Mouse (Mus musculus) stomach, embryonic 16.5 days (tissue): ENCODE results near the gene Siglec1. TPM values are rescaled to one million over a fixed set of nuclear protein-coding genes. Genes with fewer than 3 reads are reported as not detected.
"Not testable (repeated sequence)": the region's sequence is repeated elsewhere in the genome, so short reads cannot be mapped to it uniquely, and the experiment has no call there.

Experiments used
- ATAC-seq: fragments of 200-750 bp; cut with Nextera tagmentation; 2 replicates; pipeline ENCODE4 v1.8.0; 2017; ENCODE audit warnings: moderate number of reproducible peaks, moderate TSS enrichment; ENCODE audit not compliant: insufficient read depth, low FRiP score
- H3K27ac ChIP-seq: fragments of 300-500 bp; sonication (generic); 2 replicates; pipeline ENCODE4 v1.5.1; 2014; ENCODE audit warnings: low read length
- H3K27me3 ChIP-seq: fragments of 300-500 bp; sonication (generic); 2 replicates; pipeline ENCODE4 v1.6.1; 2014; ENCODE audit warnings: low read length, control low read depth, mixed read lengths; ENCODE audit not compliant: control insufficient read depth, insufficient read depth
- H3K36me3 ChIP-seq: fragments of 300-500 bp; sonication (generic); 2 replicates; pipeline ENCODE4 v1.6.1; 2014; ENCODE audit warnings: low read length; ENCODE audit not compliant: control insufficient read depth, insufficient read depth
- H3K4me1 ChIP-seq: fragments of 300-500 bp; sonication (generic); 2 replicates; pipeline ENCODE4 v1.6.1; 2014; ENCODE audit warnings: low read length, control low read depth, mixed read lengths; ENCODE audit not compliant: control insufficient read depth, insufficient read depth
- H3K4me2 ChIP-seq: fragments of 300-500 bp; sonication (generic); 2 replicates; pipeline ENCODE4 v1.6.1; 2014; ENCODE audit warnings: low read depth, low read length, mixed read lengths
- H3K4me3 ChIP-seq: fragments of 300-500 bp; sonication (generic); replicated peaks from 2 replicates; pipeline ENCODE4 v1.5.1; 2014; ENCODE audit warnings: mild to moderate bottlenecking, low read length
- H3K9ac ChIP-seq: fragments of 300-500 bp; sonication (generic); 2 replicates; pipeline ENCODE4 v1.6.1; 2014; ENCODE audit warnings: low read length
- H3K9me3 ChIP-seq: fragments of 300-500 bp; sonication (generic); replicated peaks from 2 replicates; pipeline ENCODE4 v1.6.1; 2016; ENCODE audit warnings: low read length, control low read depth; ENCODE audit not compliant: control insufficient read depth
- WGBS: fragments of 180-500 bp; shearing (Covaris S2); extraction: QIAGEN DNeasy Blood & Tissue Kit; methylation state at CpG from one replicate; pipeline ENCODE4 v1.1.7; 2014; 5-methylcytosine and 5-hydroxymethylcytosine counted together
- polyA plus RNA-seq: library from polyadenylated mRNA; unstranded; fragments of >200 nt; fragmentation: Nextera tagmentation; extraction: Ambion mirVana; gene quantifications from 2 replicates; pipeline ENCODE4 v1.2.1, GENCODE M21; 2015

The Siglec1 gene
- polyA plus RNA-seq, 1 experiment from 2014 or later: 0.44 TPM

GRCm38 (mm10) chr2:131105061-131105460 lies 18.5 kb upstream of the Siglec1 start:
- H3K36me3 ChIP-seq, H3K27ac ChIP-seq, H3K4me1 ChIP-seq, ATAC-seq, H3K4me3 ChIP-seq, H3K27me3 ChIP-seq, H3K4me2 ChIP-seq, H3K9me3 ChIP-seq, H3K9ac ChIP-seq: not testable (repeated sequence)
- WGBS: 66% methylated on average over 4 of the region's 4 CpGs

- 79% methylated on average over 4 of the region's 4 CpGs for WGBS
- H3K4me1 ChIP-seq: no peaks in the 10 kb centered on the region
- no peak overlapping the region for H3K27ac ChIP-seq
- H3K4me3 ChIP-seq: no peak overlapping the region
- no peaks in the 10 kb centered on the region for H3K27me3 ChIP-seq
- no peaks in the 10 kb centered on the region for H3K36me3 ChIP-seq
- ATAC-seq: peak; percentile 64; the same call in 1 of the 2 replicates
- H3K9me3 ChIP-seq: no peaks in the 10 kb centered on the region
- no peak overlapping the region for H3K4me2 ChIP-seq
- no peak overlapping the region for H3K9ac ChIP-seq
These were observed 17.5 kb upstream of the Siglec1 start for GRCm38 (mm10) chr2:131104021-131104420.

- ATAC-seq: no peak
- Histone ChIP-seq H3K4me1 (no peaks in the 10 kb centered on the region; the same call in none of the 2 replicates), H3K27me3 (no peaks in the 10 kb centered on the region), H3K9me3 (no peaks in the 10 kb centered on the region), H3K36me3 (no peaks in the 10 kb centered on the region), H3K9ac (no peak overlapping the region), H3K27ac (no peak overlapping the region), H3K4me3 (no peak overlapping the region), H3K4me2 (no peak overlapping the region)
- 52% methylated on average over 3 of the region's 3 CpGs for WGBS
These were observed 15.0 kb upstream of the Siglec1 start for GRCm38 (mm10) chr2:131101530-131101929.

- Histone ChIP-seq H3K4me3 (no peak overlapping the region), H3K36me3 (no peaks in the 10 kb centered on the region), H3K9me3 (no peaks in the 10 kb centered on the region), H3K27ac (peak overlapping the region; percentile 94), H3K9ac (no peak overlapping the region), H3K27me3 (no peaks in the 10 kb centered on the region), H3K4me2 (peak overlapping the region; percentile 44), H3K4me1 (peaks cover 9% of the 10 kb centered on the region)
- ATAC-seq: no peak
- 70% methylated on average over 4 of the region's 4 CpGs for WGBS
These were observed 10.5 kb upstream of the Siglec1 start for GRCm38 (mm10) chr2:131097087-131097486.

GRCm38 (mm10) chr2:131096101-131096795 lies 9.7 kb upstream of the Siglec1 start:
- Histone ChIP-seq H3K27me3 (no peaks in the 10 kb centered on the region), H3K9ac (peak overlapping the region; percentile 54), H3K9me3 (no peaks in the 10 kb centered on the region), H3K4me3 (peak overlapping the region; percentile 15), H3K27ac (peak overlapping the region; percentile 94), H3K36me3 (no peaks in the 10 kb centered on the region), H3K4me1 (peaks cover 9% of the 10 kb centered on the region), H3K4me2 (peak overlapping the region; percentile 44)
- WGBS: 5% methylated on average over 9 of the region's 9 CpGs
- ATAC-seq: peak; percentile 91

GRCm38 (mm10) chr2:131094823-131095222 lies 8.3 kb upstream of the Siglec1 start:
- 0 out of 2 replicates have a peak, but pooled peaks have one; percentile 45 for ATAC-seq
- H3K4me1 ChIP-seq: peaks cover 9% of the 10 kb centered on the region

GRCm38 (mm10) chr2:131093577-131093976 lies 7.0 kb upstream of the Siglec1 start:
- no peak overlapping the region for H3K4me2 ChIP-seq
- peaks cover 9% of the 10 kb centered on the region for H3K4me1 ChIP-seq
- H3K9me3 ChIP-seq: no peaks in the 10 kb centered on the region
- no peak overlapping the region for H3K4me3 ChIP-seq
- WGBS: 86% methylated on average over 5 of the region's 5 CpGs
- no peak overlapping the region for H3K9ac ChIP-seq
- no peak for ATAC-seq
- no peaks in the 10 kb centered on the region for H3K27me3 ChIP-seq
- no peaks in the 10 kb centered on the region for H3K36me3 ChIP-seq
- H3K27ac ChIP-seq: no peak overlapping the region

More at GRCm38 (mm10) chr2:131094823-131095222, 8.3 kb upstream of the Siglec1 start:
- no peaks in the 10 kb centered on the region for H3K27me3 ChIP-seq
- no peak overlapping the region for H3K4me3 ChIP-seq
- WGBS: 0% methylated on average over 1 of the region's 1 CpGs
- H3K9ac ChIP-seq: no peak overlapping the region
- H3K27ac ChIP-seq: no peak overlapping the region
- no peaks in the 10 kb centered on the region for H3K36me3 ChIP-seq
- no peak overlapping the region for H3K4me2 ChIP-seq
- H3K9me3 ChIP-seq: no peaks in the 10 kb centered on the region

GRCm38 (mm10) chr2:131090852-131091251 lies 4.3 kb upstream of the Siglec1 start:
- 69% methylated on average over 3 of the region's 3 CpGs for WGBS
- H3K27ac ChIP-seq: no peak overlapping the region
- no peaks in the 10 kb centered on the region for H3K36me3 ChIP-seq
- no peaks in the 10 kb centered on the region for H3K9me3 ChIP-seq
- H3K27me3 ChIP-seq: no peaks in the 10 kb centered on the region
- no peak overlapping the region for H3K4me3 ChIP-seq
- no peak overlapping the region for H3K9ac ChIP-seq
- H3K4me2 ChIP-seq: no peak overlapping the region
- H3K4me1 ChIP-seq: peaks cover 3% of the 10 kb centered on the region
- no peak for ATAC-seq

GRCm38 (mm10) chr2:131089634-131090033 lies 3.1 kb upstream of the Siglec1 start:
- Histone ChIP-seq H3K27me3 (no peaks in the 10 kb centered on the region), H3K36me3 (no peaks in the 10 kb centered on the region), H3K4me1 (no peaks in the 10 kb centered on the region), H3K9me3 (no peaks in the 10 kb centered on the region), H3K4me2 (no peak overlapping the region), H3K4me3 (no peak overlapping the region), H3K27ac (no peak overlapping the region), H3K9ac (no peak overlapping the region)
- 80% methylated on average over 1 of the region's 1 CpGs for WGBS
- no peak for ATAC-seq
